Mouse (Mus musculus) thymus, postnatal 25 days (tissue): ENCODE data around the gene Ncam2.
A peak's percentile ranks its signal among the peaks of the same experiment; 100 is the strongest.

Experiments
- DNase-seq: peaks from one replicate; pipeline ENCODE4 v3.0.0; 2022

Gene Ncam2

GRCm38 (mm10) chr16:81200201-81201071 lies at the start of gene Ncam2:
TSS of gene Ncam2 (plus strand) at chr16:81200697.
- peak; percentile 13 for DNase-seq

GRCm38 (mm10) chr16:81170828-81171227 lies 29.7 kb upstream of the Ncam2 start:
- no peak for DNase-seq

- DNase-seq, result no peak
Observed at GRCm38 (mm10) chr16:81175302-81175943, 25.1 kb upstream of the Ncam2 start.

GRCm38 (mm10) chr16:81179801-81180200 lies 20.7 kb upstream of the Ncam2 start:
- DNase-seq, result no peak

- DNase-seq, result no peak
Observed at GRCm38 (mm10) chr16:81187579-81188179, 12.8 kb upstream of the Ncam2 start.

GRCm38 (mm10) chr16:81191621-81192020 lies 8.9 kb upstream of the Ncam2 start:
- DNase-seq, result no peak

GRCm38 (mm10) chr16:81192607-81193006 lies 7.9 kb upstream of the Ncam2 start:
- DNase-seq, result no peak

GRCm38 (mm10) chr16:81199467-81199866 lies 1.0 kb upstream of the Ncam2 start:
- DNase-seq, result no peak

- DNase-seq, result no peak
Observed at GRCm38 (mm10) chr16:81201471-81201870, 974 bp downstream of the Ncam2 start.

GRCm38 (mm10) chr16:81201992-81202391 lies 1.5 kb downstream of the Ncam2 start:
- DNase-seq, result peak; percentile 4

- no peak for DNase-seq
Observed at GRCm38 (mm10) chr16:81202721-81203161, 2.2 kb downstream of the Ncam2 start.

- DNase-seq, result no peak
Observed at GRCm38 (mm10) chr16:81204405-81205034, 4.0 kb downstream of the Ncam2 start.

- no peak for DNase-seq
Observed at GRCm38 (mm10) chr16:81221176-81221575, 20.7 kb downstream of the Ncam2 start.

GRCm38 (mm10) chr16:81223841-81224240 lies 23.3 kb downstream of the Ncam2 start:
- DNase-seq, result no peak

- DNase-seq, result no peak
Observed at GRCm38 (mm10) chr16:81224253-81224652, 23.8 kb downstream of the Ncam2 start.

GRCm38 (mm10) chr16:81254875-81255274 lies 54.4 kb downstream of the Ncam2 start:
- no peak for DNase-seq

GRCm38 (mm10) chr16:81260429-81260828 lies 59.9 kb downstream of the Ncam2 start:
- no peak for DNase-seq

GRCm38 (mm10) chr16:81273597-81274360 lies 73.3 kb downstream of the Ncam2 start:
- no peak for DNase-seq

- no peak for DNase-seq
Observed at GRCm38 (mm10) chr16:81284241-81284640, 83.7 kb downstream of the Ncam2 start.

GRCm38 (mm10) chr16:81284859-81285837 lies 84.7 kb downstream of the Ncam2 start:
- DNase-seq, result no peak

- no peak for DNase-seq
Observed at GRCm38 (mm10) chr16:81285882-81286281, 85.4 kb downstream of the Ncam2 start.
